Mouse (Mus musculus): ENCODE data around the gene Gbf1. TPM values are rescaled to one million over a fixed set of nuclear protein-coding genes. Genes with fewer than 3 reads are reported as not detected.

Gene Gbf1
- polyA plus RNA-seq, 1 experiment from 2014 or later: 32.9 TPM

DNA sequence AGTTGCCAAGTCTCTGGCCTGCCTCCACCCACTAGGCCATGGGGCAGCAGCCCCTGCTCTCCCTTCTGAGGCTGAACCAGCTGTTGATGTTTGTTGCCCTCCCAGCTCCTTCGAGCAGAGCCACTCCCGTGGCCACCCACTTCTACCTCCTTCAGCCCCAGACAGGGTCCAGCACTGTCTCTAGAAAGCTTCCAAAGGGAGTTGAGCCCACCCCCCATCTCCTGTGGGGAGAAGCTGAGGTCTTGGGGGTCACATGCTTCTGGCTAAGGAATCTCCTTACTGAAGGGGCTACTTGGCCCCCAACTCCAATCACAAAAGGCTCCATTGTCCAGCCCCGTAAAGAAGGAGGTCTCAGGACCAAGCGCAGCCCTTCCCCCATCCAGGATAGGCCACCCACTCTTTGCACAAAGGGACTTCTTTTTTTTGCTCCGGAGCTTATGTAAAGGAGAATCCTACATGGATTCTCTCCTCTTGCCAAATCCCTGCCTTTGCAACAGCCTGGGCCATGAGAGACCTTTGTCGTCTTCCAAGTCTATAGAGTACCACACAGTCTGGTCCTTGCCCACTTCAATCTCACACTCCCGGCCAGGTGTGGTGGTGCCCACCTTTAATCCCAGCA is 180.5 kb downstream of the Gbf1 start:
- no peak for DNase-seq (ENCODE audit: low spot score)
- no peak overlapping the region for H3K4me3 ChIP-seq (replicated peaks; ENCODE audit: low read depth, low read length)
- H3K27me3 ChIP-seq (ENCODE audit: insufficient read depth, low read length): no peaks in the 10 kb centered on the region
- no peaks in the 10 kb centered on the region for H3K9me3 ChIP-seq (replicated peaks; ENCODE audit: low read length)
- H3K4me1 ChIP-seq (replicated peaks; ENCODE audit: insufficient read depth, low read length): peaks cover 14% of the 10 kb centered on the region
- WGBS: 73% methylated on average over 7 of the region's 7 CpGs
- no peak overlapping the region for H3K9ac ChIP-seq (ENCODE audit: low read depth, low read length)
- ATAC-seq (replicated peaks; ENCODE audit: low FRiP score, low read depth): no peak
- TF ChIP-seq CTCF (IDR thresholded peaks at IDR 0.05; ENCODE audit: low read depth): no peak
- no peak overlapping the region for H3K27ac ChIP-seq
- no peak overlapping the region for H3K4me2 ChIP-seq (ENCODE audit: low read length)
- peaks cover 16% of the 10 kb centered on the region for H3K36me3 ChIP-seq (ENCODE audit: insufficient read depth, low read length)

DNA sequence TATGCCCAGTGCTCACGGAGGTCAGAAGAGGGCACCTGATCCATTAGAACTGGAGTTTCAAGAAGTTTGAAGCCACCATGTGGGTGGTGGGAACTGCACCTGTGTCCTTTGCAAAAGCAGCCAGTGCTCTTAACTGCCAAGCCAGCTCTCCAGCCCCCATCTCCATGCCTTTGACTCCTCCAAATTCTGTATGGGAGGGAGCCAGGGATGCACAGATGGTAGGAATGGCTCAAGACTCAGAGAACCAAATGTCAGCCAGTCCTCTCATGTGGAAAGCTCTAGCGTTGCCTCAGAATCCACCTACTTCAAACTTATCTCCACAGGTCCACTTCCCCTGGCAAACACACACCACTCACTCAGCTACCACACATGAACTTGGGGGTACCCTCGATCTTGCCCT is 181.6 kb downstream of the Gbf1 start:
- no peak overlapping the region for H3K27ac ChIP-seq
- DNase-seq (ENCODE audit: low spot score): no peak
- peaks cover 16% of the 10 kb centered on the region for H3K4me1 ChIP-seq (replicated peaks; ENCODE audit: insufficient read depth, low read length)
- no peak for ATAC-seq (replicated peaks; ENCODE audit: low FRiP score, low read depth)
- WGBS: 84% methylated on average over 3 of the region's 3 CpGs
- no peaks in the 10 kb centered on the region for H3K9me3 ChIP-seq (replicated peaks; ENCODE audit: low read length)
- no peak for TF ChIP-seq CTCF (IDR thresholded peaks at IDR 0.05; ENCODE audit: low read depth)
- H3K9ac ChIP-seq (ENCODE audit: low read depth, low read length): no peak overlapping the region
- H3K4me2 ChIP-seq (ENCODE audit: low read length): no peak overlapping the region
- no peaks in the 10 kb centered on the region for H3K27me3 ChIP-seq (ENCODE audit: insufficient read depth, low read length)
- no peak overlapping the region for H3K4me3 ChIP-seq (replicated peaks; ENCODE audit: low read depth, low read length)
- H3K36me3 ChIP-seq (ENCODE audit: insufficient read depth, low read length): peaks cover 16% of the 10 kb centered on the region

Other genes starting within 250 kb of the Gbf1 start
- gene Armh3, start 154.0 kb upstream of the Gbf1 start, polyA plus RNA-seq (2015; fragmentation: Nextera tagmentation; extraction: Ambion mirVana): 13.2 and 14.7 TPM in 2 replicates
- gene Hps6, start 149.0 kb upstream of the Gbf1 start, polyA plus RNA-seq (2015; fragmentation: Nextera tagmentation; extraction: Ambion mirVana): 7.2 and 7.6 TPM in 2 replicates
- 16.2 and 16.9 TPM in 2 replicates for gene Pprc1, start 107.6 kb upstream of the Gbf1 start, polyA plus RNA-seq (2015; fragmentation: Nextera tagmentation; extraction: Ambion mirVana)
- 79.3 and 82.5 TPM in 2 replicates for gene Ldb1, start 107.3 kb upstream of the Gbf1 start, polyA plus RNA-seq (2015; fragmentation: Nextera tagmentation; extraction: Ambion mirVana)
- gene Nolc1, start 76.6 kb upstream of the Gbf1 start, polyA plus RNA-seq (2015; fragmentation: Nextera tagmentation; extraction: Ambion mirVana): 50.0 and 60.0 TPM in 2 replicates
- gene Elovl3, start 20.6 kb upstream of the Gbf1 start, polyA plus RNA-seq (2015; fragmentation: Nextera tagmentation; extraction: Ambion mirVana): 0.07 TPM in 1 of 2 replicates, not detected in the other
- not detected in 2 replicates for gene Pitx3, start 4.2 kb upstream of the Gbf1 start, polyA plus RNA-seq (2015; fragmentation: Nextera tagmentation; extraction: Ambion mirVana)
- 8.7 and 8.8 TPM in 2 replicates for gene Nfkb2, start 151.8 kb downstream of the Gbf1 start, polyA plus RNA-seq (2015; fragmentation: Nextera tagmentation; extraction: Ambion mirVana)
- 2.7 and 2.9 TPM in 2 replicates for gene Psd, start 174.6 kb downstream of the Gbf1 start, polyA plus RNA-seq (2015; fragmentation: Nextera tagmentation; extraction: Ambion mirVana)
- 29.9 and 33.8 TPM in 2 replicates for gene Fbxl15, start 175.7 kb downstream of the Gbf1 start, polyA plus RNA-seq (2015; fragmentation: Nextera tagmentation; extraction: Ambion mirVana)
- gene Cuedc2, start 186.2 kb downstream of the Gbf1 start, polyA plus RNA-seq (2015; fragmentation: Nextera tagmentation; extraction: Ambion mirVana): 167 and 173 TPM in 2 replicates
- gene Mfsd13a, start 188.6 kb downstream of the Gbf1 start, polyA plus RNA-seq (2015; fragmentation: Nextera tagmentation; extraction: Ambion mirVana): 12.0 and 14.0 TPM in 2 replicates
- 3.5 and 4.0 TPM in 2 replicates for gene 2310034G01Rik, start 197.8 kb downstream of the Gbf1 start, polyA plus RNA-seq (2015; fragmentation: Nextera tagmentation; extraction: Ambion mirVana)
- gene Actr1a, start 243.2 kb downstream of the Gbf1 start, polyA plus RNA-seq (2015; fragmentation: Nextera tagmentation; extraction: Ambion mirVana): 100.0 and 111 TPM in 2 replicates
- gene Sufu, start 244.4 kb downstream of the Gbf1 start, polyA plus RNA-seq (2015; fragmentation: Nextera tagmentation; extraction: Ambion mirVana): 30.6 and 33.0 TPM in 2 replicates

All from kidney, postnatal 0 days (tissue).